Mouse (Mus musculus) macrophage (primary cell): ENCODE results near the gene Capn2. TPM values are rescaled to one million over a fixed set of nuclear protein-coding genes. Genes with fewer than 3 reads are reported as not detected.
A peak's percentile ranks its signal among the peaks of the same experiment; 100 is the strongest.

ENCODE experiments used
- H3K27ac ChIP-seq: fragments of 350-480 bp; formaldehyde crosslinking; 2 replicates; pipeline ENCODE4 v1.9.0; 2021
- H3K36me3 ChIP-seq: fragments of 350-480 bp; formaldehyde crosslinking; 2 replicates; pipeline ENCODE4 v1.9.0; 2021; ENCODE audit errors: inconsistent target
- H3K4me3 ChIP-seq: fragments of 350-480 bp; formaldehyde crosslinking; 2 replicates; pipeline ENCODE4 v1.9.0; 2021; ENCODE audit errors: inconsistent target
- H3K79me2 ChIP-seq: fragments of 350-480 bp; formaldehyde crosslinking; 2 replicates; pipeline ENCODE4 v1.9.0; 2021; ENCODE audit errors: inconsistent target
- WGBS: methylation state at CpG from one replicate; pipeline ENCODE4 v1.1.7; 2026; ENCODE audit warnings: inconsistent platforms; ENCODE audit not compliant: missing documents; 5-methylcytosine and 5-hydroxymethylcytosine counted together
- polyA plus RNA-seq: library from polyadenylated mRNA; stranded (reverse); fragments of 250-400 nt; gene quantifications from 3 replicates; pipeline ENCODE4 v1.2.4, GENCODE M21; 2018; ENCODE audit warnings: inconsistent platforms
- total RNA-seq, 78 experiments: library from RNA; depleted of rRNA; stranded (reverse); fragments of 250-400 nt; gene quantifications; 1 replicate in 9 of 78; 2 replicates in 24 of 78; 3 replicates in 43 of 78; 4 replicates in 2 of 78; pipeline ENCODE4 v1.2.4; 2018; ENCODE audit warnings: inconsistent platforms in 56 of 78

Gene Capn2
- total RNA-seq (2018; cell fraction: chromatin; rRNA removed): 100 to 1,000 TPM in 21 of 26 experiments, 10 to 100 TPM in 5; 84.5 to 828 (median 165) TPM
- 100 to 1,000 TPM in 25 of 26 experiments, 10 to 100 TPM in 1; 96.0 to 197 (median 120) TPM for total RNA-seq (2018; cell fraction: cytosol; rRNA removed)
- 100 to 1,000 TPM in 17 of 26 experiments, 10 to 100 TPM in 9; 65.4 to 316 (median 105) TPM for total RNA-seq (2018; cell fraction: nucleus; rRNA removed)
- polyA plus RNA-seq: 94.4 to 189 TPM (median 167 TPM) in 3 replicates

DNA sequence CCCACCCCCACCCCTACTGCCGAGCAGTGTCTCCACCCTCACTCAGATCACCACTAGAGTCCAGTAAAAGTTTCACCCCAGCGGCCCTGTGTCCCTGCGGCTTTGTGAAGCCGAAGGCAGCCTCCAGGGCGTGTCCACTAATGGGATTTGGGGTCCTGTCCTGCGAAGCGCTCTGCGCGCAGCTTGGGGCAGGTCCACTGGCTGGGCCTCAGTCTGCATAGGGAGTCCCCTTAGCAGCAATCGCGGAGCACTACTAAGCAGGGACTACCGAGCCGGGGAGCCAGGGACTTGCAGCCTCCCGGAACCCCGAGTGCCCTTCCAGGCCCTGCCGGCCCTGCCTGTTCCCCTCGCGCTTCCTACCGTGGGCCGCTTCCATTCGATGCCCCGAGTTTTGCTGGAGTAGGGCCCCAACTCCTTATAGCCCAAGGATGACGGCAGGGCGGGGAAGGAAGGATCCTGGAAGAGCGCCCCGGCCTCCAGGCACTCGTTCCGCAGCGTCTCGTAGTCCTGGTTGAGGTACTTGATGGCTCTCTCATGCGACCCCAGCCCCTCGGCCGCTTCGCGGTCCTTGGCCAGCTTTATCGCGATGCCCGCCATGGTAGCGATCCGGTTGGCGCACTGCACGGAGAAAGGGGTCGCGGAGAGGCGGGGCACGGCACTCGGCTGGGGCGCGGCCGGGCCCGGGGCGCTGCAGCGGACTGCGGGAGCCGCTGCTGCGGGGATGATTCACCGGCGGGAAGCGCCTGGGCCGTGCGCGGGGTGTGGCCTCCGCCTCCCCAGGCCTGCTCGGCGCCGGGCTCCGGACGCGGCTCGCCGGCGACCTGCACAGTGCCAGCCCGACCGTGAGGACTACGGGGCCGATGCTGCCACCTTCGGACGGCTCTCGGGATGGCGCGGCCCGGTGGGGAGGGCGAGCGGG lies at the start of gene Capn2:
Capn2 (minus strand) TSS at position 851 of the 919 bp plus-strand sequence.
- peak within 1 kb of the TSS; percentile 71 for H3K4me3 ChIP-seq
- under 1% methylated on average over 83 of the region's 84 CpGs for WGBS

DNA sequence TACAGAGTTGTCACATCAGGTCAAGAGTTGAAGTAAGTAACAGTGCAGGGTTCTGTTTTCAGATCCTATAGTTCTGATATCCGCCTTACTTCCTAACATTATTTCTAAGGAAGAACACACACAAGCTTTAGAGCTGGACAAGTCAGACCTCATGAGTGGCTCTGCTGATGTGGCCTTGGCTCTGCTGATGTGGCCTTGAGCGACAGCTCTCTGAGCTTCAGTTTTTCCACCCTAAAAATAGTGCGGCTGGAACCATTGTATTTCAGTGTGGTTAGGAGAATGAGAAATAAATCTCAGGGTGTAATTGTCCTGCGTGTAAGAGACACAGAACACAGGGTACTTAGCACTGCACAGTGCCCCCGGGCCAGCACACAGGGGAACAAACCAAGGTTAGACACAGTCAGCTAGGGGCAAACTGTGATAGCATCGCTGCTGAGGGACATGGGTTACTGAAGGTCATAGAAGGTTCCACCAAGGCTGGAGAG lies 48.0 kb upstream of the Capn2 start:
- no peaks in the 10 kb centered on the region for H3K36me3 ChIP-seq
- H3K4me3 ChIP-seq: no peak overlapping the region
- H3K79me2 ChIP-seq: no peaks in the 10 kb centered on the region
- no peak overlapping the region for H3K27ac ChIP-seq
- WGBS: 88% methylated on average over 6 of the region's 6 CpGs

More for the DNA sequence above, at the start of gene Capn2:
- H3K79me2 ChIP-seq: peaks cover 50% of the 10 kb centered on the region
- H3K27ac ChIP-seq: peak within 1 kb of the TSS; percentile 89
- H3K36me3 ChIP-seq: no peaks in the 10 kb centered on the region

DNA sequence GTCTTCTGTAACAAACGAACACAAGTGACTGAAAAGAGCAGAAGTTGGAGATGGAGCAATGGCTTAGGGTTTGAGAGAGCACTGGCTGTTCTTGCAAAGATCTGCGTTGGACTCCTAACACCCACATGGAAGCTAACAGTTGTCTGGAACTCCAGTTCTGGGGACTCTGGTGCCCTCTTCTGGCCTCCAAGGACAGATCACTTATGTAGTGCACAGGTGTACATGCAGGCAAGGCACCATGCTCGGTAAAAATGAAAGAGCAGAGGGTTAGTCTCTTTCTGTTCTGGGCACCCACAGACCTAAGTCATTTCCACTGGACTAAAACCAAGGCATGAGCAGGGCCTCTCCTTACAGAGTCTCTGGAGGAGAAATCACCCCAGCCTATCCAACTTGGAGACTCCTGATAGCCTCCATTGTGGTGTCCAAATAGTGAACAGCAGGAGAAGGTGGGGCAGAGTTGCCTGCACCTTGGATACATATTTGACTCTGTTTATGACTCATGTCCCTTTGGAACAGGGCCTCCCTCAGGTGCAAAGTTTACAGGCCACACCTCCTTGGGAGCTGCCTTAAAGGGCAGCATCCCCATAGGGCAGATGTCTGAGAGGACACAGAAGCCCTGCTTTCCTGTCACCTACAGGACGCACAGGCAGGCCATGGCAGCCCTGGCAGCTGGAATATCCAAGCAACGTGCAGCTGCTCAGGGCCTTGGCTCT lies 47.2 kb upstream of the Capn2 start, which contains the start of gene Capn8:
Capn8 (plus strand) TSS at position 600 of the 713 bp plus-strand sequence.
- H3K27ac ChIP-seq: no peak within 1 kb of the TSS
- 75% methylated on average over 5 of the region's 5 CpGs for WGBS
- H3K79me2 ChIP-seq: no peaks in the 10 kb centered on the region

DNA sequence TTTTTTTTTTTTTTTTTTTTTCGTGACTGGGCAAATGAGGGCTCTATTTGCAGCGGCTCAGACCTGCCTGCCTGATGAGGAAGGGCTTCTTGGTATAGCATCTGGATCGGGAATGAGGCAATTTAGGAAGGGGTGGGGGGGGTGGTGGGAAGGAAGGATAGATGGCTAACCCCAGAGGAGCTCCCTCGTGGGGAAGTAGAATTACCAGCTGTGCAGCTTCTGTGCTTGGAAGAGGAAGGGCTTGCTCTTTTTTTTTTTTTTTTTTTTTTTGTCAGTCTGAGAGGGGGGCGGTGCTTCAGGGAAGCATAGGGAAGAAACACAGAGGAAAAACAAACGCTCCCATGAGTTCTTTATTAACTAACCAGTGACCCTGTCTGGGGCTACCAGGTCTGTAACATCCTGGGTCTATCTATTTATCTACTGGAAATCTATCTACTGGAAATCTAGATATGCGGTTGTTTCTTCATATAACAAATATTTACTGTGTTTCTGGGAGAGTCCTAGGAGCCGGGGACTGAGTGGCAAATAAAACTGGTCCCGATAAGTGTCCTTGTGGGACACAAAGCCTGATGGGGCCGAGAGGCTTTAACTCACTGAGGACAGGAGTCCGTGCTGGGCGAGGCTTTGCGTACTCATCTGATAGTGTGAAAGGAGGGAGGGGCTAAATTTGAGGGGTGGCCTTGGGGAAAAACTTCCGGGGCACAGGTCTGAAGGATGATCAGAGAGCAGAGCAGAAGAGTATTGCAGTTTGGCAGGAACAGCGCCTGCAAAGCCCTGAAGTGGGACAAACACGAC lies 45.4 kb upstream of the Capn2 start:
- Histone ChIP-seq H3K27ac (no peak overlapping the region; the same call in 1 of the 2 replicates), H3K79me2 (no peaks in the 10 kb centered on the region), H3K36me3 (no peaks in the 10 kb centered on the region), H3K4me3 (no peak overlapping the region)
- WGBS: 41% methylated on average over 13 of the region's 16 CpGs

More for the DNA sequence above, 47.2 kb upstream of the Capn2 start, which contains the start of gene Capn8:
- Histone ChIP-seq H3K4me3 (no peak within 1 kb of the TSS), H3K36me3 (no peaks in the 10 kb centered on the region)

DNA sequence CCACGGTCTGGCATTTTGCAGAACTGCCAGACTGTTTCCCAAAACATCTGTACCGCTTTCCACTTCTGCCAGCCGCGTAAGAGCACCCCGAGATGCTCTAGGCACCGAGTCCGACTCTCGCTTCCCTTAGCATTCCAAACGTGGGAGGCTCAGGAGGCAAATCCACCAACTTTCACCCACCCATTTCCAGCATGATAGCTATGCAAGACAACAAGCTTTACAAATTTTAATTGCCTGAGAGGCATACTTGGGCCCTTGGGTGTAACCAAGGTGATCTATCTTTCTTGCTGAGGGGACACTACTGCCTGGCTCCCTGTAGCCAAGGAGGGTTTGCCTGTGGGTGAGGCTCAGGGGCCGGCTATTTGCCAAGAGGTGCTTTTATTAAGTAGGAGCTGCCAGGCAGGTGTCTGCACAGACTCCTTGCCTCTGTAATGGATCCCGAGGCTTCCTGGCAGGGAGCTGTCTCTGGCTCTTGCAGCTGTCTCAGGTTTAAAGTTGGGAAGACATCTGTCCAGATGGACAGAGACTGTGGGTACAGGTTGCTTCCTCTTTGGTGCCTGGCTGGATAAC lies 44.6 kb upstream of the Capn2 start:
- Histone ChIP-seq H3K27ac (no peak overlapping the region), H3K36me3 (no peaks in the 10 kb centered on the region), H3K4me3 (no peak overlapping the region), H3K79me2 (no peaks in the 10 kb centered on the region)
- WGBS: 88% methylated on average over 11 of the region's 11 CpGs

DNA sequence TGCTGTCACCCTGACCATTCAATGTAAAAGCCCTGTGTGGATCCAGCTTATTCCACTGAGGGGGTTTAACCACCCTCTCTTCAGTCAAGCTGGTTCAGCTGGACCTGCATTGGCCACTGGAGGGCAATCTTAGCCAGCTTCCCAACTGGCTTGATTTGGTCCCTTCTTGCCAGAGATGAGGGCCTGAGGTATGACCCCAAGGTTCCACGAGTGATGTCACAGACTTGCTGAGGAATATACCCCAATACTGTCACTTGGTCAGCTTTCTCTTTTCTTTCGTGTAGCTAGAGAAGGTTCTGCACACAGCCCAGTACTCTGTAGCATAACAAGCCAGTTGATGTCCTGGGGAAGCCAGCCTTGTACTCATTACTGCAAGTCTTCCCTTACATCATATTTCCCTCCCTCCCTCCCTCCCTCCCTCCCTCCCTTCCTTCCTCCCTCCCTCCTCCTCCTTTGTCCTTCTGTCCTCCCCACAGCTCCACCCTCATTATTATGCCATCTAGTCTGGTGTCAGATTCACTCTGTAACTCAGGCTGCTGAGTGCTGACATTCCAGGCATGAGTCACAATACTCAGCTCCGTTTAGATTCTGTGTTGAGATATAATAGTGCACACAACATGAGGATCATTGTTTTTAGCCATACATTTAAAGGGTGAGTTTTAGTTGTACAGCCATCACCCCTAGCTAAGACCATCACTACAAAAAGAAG lies 43.1 kb upstream of the Capn2 start:
- Histone ChIP-seq H3K36me3 (no peaks in the 10 kb centered on the region), H3K79me2 (no peaks in the 10 kb centered on the region), H3K27ac (0 out of 2 replicates have a peak overlapping the region, but pooled peaks have one; percentile 17), H3K4me3 (no peak overlapping the region)
- 11% methylated on average over 3 of the region's 3 CpGs for WGBS

DNA sequence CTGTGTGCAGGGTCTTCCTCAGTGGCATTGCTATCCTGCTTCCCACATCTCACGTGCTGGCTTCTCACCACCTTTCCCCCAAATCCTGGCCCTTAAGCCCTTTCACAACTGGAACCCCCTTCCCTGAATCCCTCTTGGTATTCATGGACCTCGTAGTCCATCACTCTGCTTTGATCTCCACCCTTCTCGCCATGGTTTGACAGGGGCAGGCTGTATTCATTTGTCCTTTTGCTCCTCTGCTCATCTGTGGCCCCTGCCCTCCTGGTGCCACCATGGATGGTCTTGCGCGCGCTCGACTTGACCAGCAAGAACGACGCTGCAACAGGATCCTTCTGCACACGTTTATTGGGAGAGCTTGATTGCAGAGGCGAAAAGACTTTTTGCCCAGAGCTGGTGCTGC lies 42.1 kb upstream of the Capn2 start:
- H3K4me3 ChIP-seq: no peak overlapping the region
- H3K79me2 ChIP-seq: no peaks in the 10 kb centered on the region
- 96% methylated on average over 9 of the region's 11 CpGs for WGBS
- no peak overlapping the region for H3K27ac ChIP-seq
- no peaks in the 10 kb centered on the region for H3K36me3 ChIP-seq

DNA sequence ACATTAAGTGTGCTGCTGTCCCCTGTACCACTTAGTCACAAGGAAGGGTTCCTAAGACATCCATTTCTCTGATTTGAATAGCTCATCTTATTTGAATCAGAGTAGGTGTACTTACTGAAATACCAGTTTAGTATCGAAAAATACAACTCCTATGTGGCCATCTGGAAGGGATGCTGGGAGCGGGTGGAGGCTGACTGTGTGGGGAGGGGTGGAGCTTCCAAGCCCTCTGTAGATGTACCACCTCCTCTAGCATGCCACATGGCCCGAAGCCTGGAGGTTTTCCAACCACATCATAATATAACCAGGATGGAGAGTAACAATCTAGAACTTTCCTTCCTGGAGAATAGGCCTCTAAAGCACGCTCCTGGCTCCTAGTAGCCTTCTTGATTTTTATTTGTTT lies 40.9 kb upstream of the Capn2 start:
- Histone ChIP-seq H3K27ac (no peak overlapping the region), H3K79me2 (no peaks in the 10 kb centered on the region), H3K4me3 (no peak overlapping the region), H3K36me3 (no peaks in the 10 kb centered on the region)
- 86% methylated on average over 4 of the region's 4 CpGs for WGBS

DNA sequence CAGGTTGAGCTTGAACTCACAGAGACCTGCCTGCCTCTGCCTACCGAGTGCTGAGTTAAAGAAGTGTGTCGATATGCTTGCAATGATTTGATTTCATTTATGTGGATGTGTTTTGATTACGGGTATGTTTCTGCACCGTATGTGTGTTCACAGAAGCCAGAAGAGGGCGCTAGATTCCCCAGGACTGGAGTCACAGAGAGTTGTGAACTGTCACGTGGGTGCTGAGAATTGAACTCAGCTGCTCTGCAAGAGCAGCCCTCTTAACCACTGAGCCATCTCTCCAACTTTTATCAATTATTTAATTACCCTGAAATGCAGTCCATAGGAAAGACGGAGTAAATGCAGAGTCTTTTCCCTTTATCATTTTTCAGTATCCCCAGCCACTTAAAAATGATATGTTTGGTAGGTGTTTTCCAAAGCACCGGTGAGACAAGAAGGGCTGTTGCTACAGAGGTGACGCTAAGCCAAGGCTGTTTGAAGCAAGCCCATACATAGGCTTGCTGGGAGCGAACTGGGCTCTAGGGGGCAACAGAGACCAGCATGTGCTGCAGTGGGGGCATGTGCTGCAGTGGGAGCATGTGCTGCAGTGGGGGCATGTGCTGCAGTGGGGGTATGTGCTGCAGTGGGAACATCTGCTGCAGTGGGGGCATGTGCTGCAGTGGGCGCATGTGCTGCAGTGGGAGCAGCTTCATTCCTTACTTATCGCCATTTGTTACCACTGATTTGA lies 36.4 kb upstream of the Capn2 start:
- H3K4me3 ChIP-seq: no peak overlapping the region
- no peaks in the 10 kb centered on the region for H3K79me2 ChIP-seq
- 74% methylated on average over 12 of the region's 12 CpGs for WGBS
- H3K27ac ChIP-seq: no peak overlapping the region
- no peaks in the 10 kb centered on the region for H3K36me3 ChIP-seq

DNA sequence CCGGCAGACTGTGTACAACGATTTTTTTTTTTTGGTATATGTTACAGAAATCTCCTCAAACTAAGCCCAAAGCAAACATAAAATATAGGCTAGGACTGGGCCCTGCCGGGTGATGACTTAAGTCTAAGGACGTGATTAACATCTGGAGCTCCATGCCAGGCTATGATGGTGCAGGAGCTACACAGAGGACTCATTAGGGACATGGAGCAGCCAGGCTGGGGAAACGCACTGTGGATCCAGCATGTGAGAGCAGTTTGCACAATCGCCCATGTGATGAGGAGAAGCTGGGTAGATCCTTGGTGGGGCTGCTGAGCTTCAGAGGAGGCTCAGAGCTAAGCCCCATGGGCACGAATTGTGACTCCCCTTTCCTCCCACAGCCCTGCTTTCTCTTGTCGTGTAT lies 33.4 kb upstream of the Capn2 start:
- H3K79me2 ChIP-seq: no peaks in the 10 kb centered on the region
- WGBS: 86% methylated on average over 8 of the region's 8 CpGs
- no peak overlapping the region for H3K27ac ChIP-seq
- H3K4me3 ChIP-seq: no peak overlapping the region
- H3K36me3 ChIP-seq: no peaks in the 10 kb centered on the region

DNA sequence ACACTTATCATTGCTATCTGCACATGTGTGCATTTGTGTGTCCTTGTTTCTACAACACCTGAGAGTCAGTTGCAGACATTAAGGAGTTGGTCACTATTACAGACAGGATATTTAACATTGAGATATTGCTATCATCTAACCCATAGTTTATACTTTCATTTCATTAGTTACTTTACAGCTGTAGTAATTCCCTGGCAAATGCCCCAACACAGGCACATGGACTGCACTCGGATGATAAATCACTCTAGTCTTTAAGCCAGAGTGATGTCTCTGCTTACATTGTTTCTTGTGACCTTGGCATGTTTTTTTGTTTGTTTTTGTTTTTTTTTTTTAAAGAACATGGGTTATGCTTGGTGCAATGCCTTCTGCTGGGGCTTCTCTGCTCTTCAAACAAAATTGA lies 26.5 kb upstream of the Capn2 start:
- Histone ChIP-seq H3K27ac (no peak overlapping the region), H3K79me2 (no peaks in the 10 kb centered on the region), H3K4me3 (no peak overlapping the region), H3K36me3 (no peaks in the 10 kb centered on the region)
- WGBS: 100% methylated on average over 1 of the region's 1 CpGs

DNA sequence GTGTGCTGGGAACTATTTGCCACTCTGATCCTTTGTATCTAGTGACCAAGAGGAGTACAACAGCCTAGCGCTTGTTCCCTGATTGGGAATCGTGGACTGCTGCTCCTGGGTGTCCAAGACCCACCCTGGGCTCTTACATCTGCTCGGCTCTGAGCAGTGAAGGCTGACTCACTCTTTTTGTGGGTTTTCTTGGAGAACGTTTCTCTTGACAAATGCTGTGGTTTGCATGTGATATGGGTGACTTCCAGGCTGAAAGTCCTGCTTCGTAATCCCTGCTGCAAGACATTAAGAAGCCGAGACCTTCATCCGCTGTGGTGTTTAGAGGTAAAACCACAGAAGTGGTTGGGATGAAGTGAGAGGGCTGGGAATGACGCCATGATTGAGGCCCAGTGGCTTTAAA lies 25.7 kb upstream of the Capn2 start:
- H3K4me3 ChIP-seq: no peak overlapping the region
- H3K79me2 ChIP-seq: no peaks in the 10 kb centered on the region
- WGBS: 12% methylated on average over 8 of the region's 8 CpGs
- H3K27ac ChIP-seq: no peak overlapping the region
- H3K36me3 ChIP-seq: no peaks in the 10 kb centered on the region

DNA sequence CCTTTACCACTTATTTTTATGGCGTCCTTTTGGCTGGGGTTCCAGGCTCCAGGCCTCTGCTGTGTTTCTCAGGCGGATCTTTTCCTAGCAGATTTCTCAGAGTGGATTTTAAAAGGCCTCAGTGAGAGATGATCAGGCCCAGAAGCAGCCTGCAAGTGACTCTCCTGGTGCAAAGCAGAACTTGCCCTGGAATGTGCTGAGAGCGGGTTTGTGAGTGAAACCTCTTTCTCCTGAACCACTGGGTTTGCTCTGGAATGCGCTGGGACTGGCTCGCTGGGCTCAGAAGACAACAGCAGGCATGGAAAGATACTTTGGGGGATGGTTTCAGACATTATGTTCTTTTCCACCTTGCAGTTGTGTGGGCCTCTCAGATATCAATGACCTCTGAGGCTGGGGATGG lies 24.7 kb upstream of the Capn2 start:
- 95% methylated on average over 5 of the region's 5 CpGs for WGBS
- H3K36me3 ChIP-seq: no peaks in the 10 kb centered on the region
- H3K4me3 ChIP-seq: no peak overlapping the region
- H3K27ac ChIP-seq: no peak overlapping the region
- H3K79me2 ChIP-seq: no peaks in the 10 kb centered on the region
